Mouse (Mus musculus): ENCODE measurements at regions not wholly inside any gene's neighbourhood (a gene's known extent, or its start where the extent isn't known, plus 50 kb on each side); places are given as distances from the start of the nearest gene placed in this dataset.
"Not testable (repeated sequence)": the region's sequence is repeated elsewhere in the genome, so short reads cannot be mapped to it uniquely, and the experiment has no call there.

GRCm38 (mm10) chr12:113241373-113242193, 55.9 kb downstream of the Tmem121 start:
- DNase-seq, result no peak

GRCm38 (mm10) chr12:113242194-113242510, 56.4 kb downstream of the Tmem121 start:
- DNase-seq, result no peak

GRCm38 (mm10) chr12:113244685-113245084, 59.0 kb downstream of the Tmem121 start:
- DNase-seq, result no peak

- DNase-seq, result not testable (repeated sequence)
Measured at GRCm38 (mm10) chr12:113253446-113254424, 68.0 kb downstream of the Tmem121 start.

- no peak for DNase-seq
Measured at GRCm38 (mm10) chr12:113255331-113255730, 69.6 kb downstream of the Tmem121 start.

- no peak for DNase-seq
Measured at GRCm38 (mm10) chr12:113256628-113257027, 70.9 kb downstream of the Tmem121 start.

GRCm38 (mm10) chr12:113257243-113257642, 71.5 kb downstream of the Tmem121 start:
- DNase-seq, result no peak

GRCm38 (mm10) chr12:113259476-113259875, 73.7 kb downstream of the Tmem121 start:
- DNase-seq, result no peak

GRCm38 (mm10) chr12:113260304-113260703, 74.6 kb downstream of the Tmem121 start:
- DNase-seq, result no peak

- DNase-seq, result no peak
Measured at GRCm38 (mm10) chr12:113275934-113276333, 90.2 kb downstream of the Tmem121 start.

GRCm38 (mm10) chr12:113276355-113276942, 90.7 kb downstream of the Tmem121 start:
- no peak for DNase-seq

GRCm38 (mm10) chr12:113277741-113278140, 92.0 kb downstream of the Tmem121 start:
- no peak for DNase-seq

GRCm38 (mm10) chr12:113292029-113292809, 106.5 kb downstream of the Tmem121 start:
- DNase-seq, result no peak

- DNase-seq, result no peak
Measured at GRCm38 (mm10) chr12:113295924-113296323, 110.2 kb downstream of the Tmem121 start.

GRCm38 (mm10) chr12:113305973-113306372, 120.2 kb downstream of the Tmem121 start:
- no peak for DNase-seq

- DNase-seq, result no peak
Measured at GRCm38 (mm10) chr12:113313319-113313718, 127.6 kb downstream of the Tmem121 start.

- DNase-seq, result no peak
Measured at GRCm38 (mm10) chr12:113314624-113315023, 128.9 kb downstream of the Tmem121 start.

- DNase-seq, result peak; percentile 15 to 20
Measured at GRCm38 (mm10) chr12:113321086-113321485, 135.4 kb downstream of the Tmem121 start.

- no peak for DNase-seq
Measured at GRCm38 (mm10) chr12:113322173-113322572, 136.4 kb downstream of the Tmem121 start.

- DNase-seq, result no peak
Measured at GRCm38 (mm10) chr12:113327851-113328250, 142.1 kb downstream of the Tmem121 start.

- no peak for DNase-seq
Measured at GRCm38 (mm10) chr12:113330266-113330665, 144.5 kb downstream of the Tmem121 start.

- DNase-seq, result no peak
Measured at GRCm38 (mm10) chr12:113332226-113332625, 146.5 kb downstream of the Tmem121 start.

All from cerebellum, postnatal 14 days (tissue).